ENCODE assay signal across 8 mouse cellular contexts in the genomic region with DNA sequence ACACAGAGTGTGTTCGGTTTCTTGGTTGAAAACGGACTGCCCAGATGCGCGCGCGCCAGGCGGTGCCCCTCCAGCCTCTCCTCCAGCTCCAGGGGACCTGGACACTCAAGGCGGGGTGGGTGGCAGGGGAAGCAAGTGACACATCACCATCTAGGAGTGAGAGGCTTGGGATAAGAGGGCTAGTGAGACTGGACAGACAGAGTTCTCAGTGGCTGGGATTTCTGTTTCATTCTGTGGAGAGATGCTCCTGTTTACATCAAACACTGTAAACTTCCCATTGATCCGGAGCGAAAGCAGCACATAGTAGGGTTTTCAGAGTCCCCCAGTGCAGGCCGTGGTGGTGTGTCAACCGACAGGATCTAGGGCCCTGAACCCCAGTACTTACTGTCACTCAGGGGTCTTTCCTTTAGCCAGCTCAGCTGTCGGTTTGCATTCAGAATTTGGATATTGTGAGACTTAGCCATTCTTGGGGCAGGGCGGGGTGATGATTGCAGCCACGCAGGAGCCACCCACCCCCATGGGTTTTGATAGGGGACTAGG. TPM values are rescaled to one million over a fixed set of nuclear protein-coding genes. Genes with fewer than 3 reads are reported as not detected.
DNase-seq lines count a peak whose midpoint lies in the region; ATAC-seq lines count a peak whose summit lies in the region.

No protein-coding gene starts in this region.

- intact Hi-C loops in heart, postnatal 36 days (cut with DNase I): loop anchor here (2.0 to 10.0 kb wide), 3 partner anchors 32 to 192 kb away; a partner anchor contains a TSS

- peak overlapping the region; percentile 73 for H3K4me3 ChIP-seq in heart, embryonic 15.5 days
- peak overlapping the region; percentile 77 for H3K4me3 ChIP-seq in brown adipose tissue, adult 24 weeks (ENCODE audit: insufficient read depth, low read depth, low read length)
- H3K4me3 ChIP-seq in hindbrain, embryonic 11.5 days (ENCODE audit: low read depth, low read length): peak overlapping the region; percentile 68
- peak overlapping the region; percentile 67 for H3K4me3 ChIP-seq in midbrain, embryonic 11.5 days (ENCODE audit: low read depth, low read length)

- no peak overlapping the region for H3K27ac ChIP-seq in heart, embryonic 15.5 days
- H3K27ac ChIP-seq in brown adipose tissue, adult 24 weeks (replicated peaks; ENCODE audit: low read depth, low read length): no peak overlapping the region
- H3K27ac ChIP-seq in hindbrain, embryonic 11.5 days (ENCODE audit: low read depth, low read length): no peak overlapping the region
- H3K27ac ChIP-seq in midbrain, embryonic 11.5 days (ENCODE audit: low read depth, low read length): no peak overlapping the region

- no peaks in the 10 kb centered on the region for H3K9me3 ChIP-seq in heart, embryonic 15.5 days (replicated peaks)
- no peaks in the 10 kb centered on the region for H3K9me3 ChIP-seq in hindbrain, embryonic 11.5 days (ENCODE audit: control insufficient read depth, low read length)
- H3K9me3 ChIP-seq in midbrain, embryonic 11.5 days (ENCODE audit: control insufficient read depth, low read length): no peaks in the 10 kb centered on the region

- H3K9ac ChIP-seq in heart, embryonic 15.5 days: peak overlapping the region; percentile 79
- peak overlapping the region; percentile 68 for H3K9ac ChIP-seq in hindbrain, embryonic 11.5 days (ENCODE audit: low read depth, low read length)
- H3K9ac ChIP-seq in midbrain, embryonic 11.5 days (ENCODE audit: low read length): peak overlapping the region; percentile 68

- peaks cover 26% of the 10 kb centered on the region for H3K27me3 ChIP-seq in heart, embryonic 15.5 days
- peaks cover 28% of the 10 kb centered on the region for H3K27me3 ChIP-seq in hindbrain, embryonic 11.5 days (ENCODE audit: control insufficient read depth, insufficient read depth, low read length)
- peaks cover 20% of the 10 kb centered on the region for H3K27me3 ChIP-seq in midbrain, embryonic 11.5 days (ENCODE audit: control insufficient read depth, insufficient read depth, low read length)

- ATAC-seq in heart, embryonic 15.5 days (replicated peaks; ENCODE audit: insufficient number of reproducible peaks, insufficient read depth, low FRiP score, low read depth): no peak
- no peak for ATAC-seq in hindbrain, embryonic 11.5 days (ENCODE audit: low FRiP score)
- no peak for ATAC-seq in midbrain, embryonic 11.5 days (ENCODE audit: low FRiP score)

- H3K36me3 ChIP-seq in heart, embryonic 15.5 days: peaks cover 5% of the 10 kb centered on the region
- no peaks in the 10 kb centered on the region for H3K36me3 ChIP-seq in hindbrain, embryonic 11.5 days (ENCODE audit: control insufficient read depth, insufficient read depth, low read length)
- H3K36me3 ChIP-seq in midbrain, embryonic 11.5 days (ENCODE audit: control insufficient read depth, insufficient read depth, low read length): no peaks in the 10 kb centered on the region

- WGBS in heart, embryonic 15.5 days: 18% methylated on average over 15 of the region's 15 CpGs
- WGBS in hindbrain, embryonic 11.5 days: 24% methylated on average over 15 of the region's 15 CpGs
- WGBS in midbrain, embryonic 11.5 days: 21% methylated on average over 15 of the region's 15 CpGs

- H3K4me1 ChIP-seq in heart, embryonic 15.5 days (replicated peaks): peaks cover 29% of the 10 kb centered on the region
- H3K4me1 ChIP-seq in brown adipose tissue, adult 24 weeks (ENCODE audit: control insufficient read depth, insufficient read depth, insufficient read length, low read length): peaks cover 12% of the 10 kb centered on the region; the same call in 1 of the 2 replicates
- H3K4me1 ChIP-seq in hindbrain, embryonic 11.5 days (replicated peaks; ENCODE audit: control insufficient read depth, insufficient read depth, low read length): peaks cover 4% of the 10 kb centered on the region
- H3K4me1 ChIP-seq in midbrain, embryonic 11.5 days (ENCODE audit: control insufficient read depth, insufficient read depth, low read length): peaks cover 22% of the 10 kb centered on the region

- DNase-seq in heart, postnatal 36 days: no peak
- no peak for DNase-seq in hindbrain, embryonic 11.5 days (ENCODE audit: low spot score)
- DNase-seq in midbrain, embryonic 11.5 days (ENCODE audit: low spot score, missing footprints): peak; percentile 74
- no peak for DNase-seq in adrenal gland, adult 8-10 months
- DNase-seq in adipocyte (ENCODE audit: low spot score): no peak
- no peak for DNase-seq in MN1 (ENCODE audit: low spot score)

- peak overlapping the region; percentile 99 for H3K4me2 ChIP-seq in heart, embryonic 15.5 days
- H3K4me2 ChIP-seq in hindbrain, embryonic 11.5 days (replicated peaks; ENCODE audit: low read depth, low read length): peak overlapping the region; percentile 99
- peak overlapping the region; percentile 96 for H3K4me2 ChIP-seq in midbrain, embryonic 11.5 days

RNA-seq across cellular contexts. Expression of a gene that starts 0.9 kb away (rescaled TPM):
- polyA plus RNA-seq in heart, embryonic 15.5 days (2015; fragmentation: Nextera tagmentation; extraction: Ambion mirVana): 17.7 and 22.9 TPM in 2 replicates
- 10 to 100 TPM; 11.2 to 13.0 TPM for total RNA-seq in heart, postnatal 36 days (2021)
- 14.2 and 24.0 TPM in 2 replicates for polyA plus RNA-seq in brown adipose tissue, adult 24 weeks (2012; ENCODE audit: insufficient read depth, insufficient read length, missing spikeins)
- polyA plus RNA-seq in hindbrain, embryonic 11.5 days (2014; fragmentation: Nextera tagmentation; extraction: Ambion mirVana): 24.3 and 27.2 TPM in 2 replicates
- 27.0 and 31.0 TPM in 2 replicates for polyA plus RNA-seq in midbrain, embryonic 11.5 days (2014; fragmentation: Nextera tagmentation; extraction: Ambion mirVana)
- total RNA-seq in adrenal gland, adult 8-10 months (2022): 10 to 100 TPM; 26.0 to 39.4 (median 30.5) TPM

RNA-seq across cellular contexts. Expression of a gene that starts 1.6 kb away (rescaled TPM):
- 0.25 and 0.42 TPM in 2 replicates for polyA plus RNA-seq in heart, embryonic 15.5 days (2015; fragmentation: Nextera tagmentation; extraction: Ambion mirVana)
- total RNA-seq in heart, postnatal 36 days (2021): under 1 TPM; 0.03 to 0.06 TPM
- polyA plus RNA-seq in brown adipose tissue, adult 24 weeks (2012; ENCODE audit: insufficient read depth, insufficient read length, missing spikeins): 0.16 TPM in 1 of 2 replicates, not detected in the other
- polyA plus RNA-seq in hindbrain, embryonic 11.5 days (2014; fragmentation: Nextera tagmentation; extraction: Ambion mirVana): 0.03 and 0.24 TPM in 2 replicates
- 0.11 and 0.45 TPM in 2 replicates for polyA plus RNA-seq in midbrain, embryonic 11.5 days (2014; fragmentation: Nextera tagmentation; extraction: Ambion mirVana)
- under 1 TPM; 0.11 to 0.24 (median 0.18) TPM for total RNA-seq in adrenal gland, adult 8-10 months (2022)

RNA-seq across cellular contexts. Expression of a gene that starts 30.9 kb away (rescaled TPM):
- polyA plus RNA-seq in heart, embryonic 15.5 days (2015; fragmentation: Nextera tagmentation; extraction: Ambion mirVana): 109 and 115 TPM in 2 replicates
- total RNA-seq in heart, postnatal 36 days (2021): 10 to 100 TPM; 66.8 to 82.3 TPM
- 105 and 112 TPM in 2 replicates for polyA plus RNA-seq in brown adipose tissue, adult 24 weeks (2012; ENCODE audit: insufficient read depth, insufficient read length, missing spikeins)
- polyA plus RNA-seq in hindbrain, embryonic 11.5 days (2014; fragmentation: Nextera tagmentation; extraction: Ambion mirVana): 41.4 and 44.6 TPM in 2 replicates
- polyA plus RNA-seq in midbrain, embryonic 11.5 days (2014; fragmentation: Nextera tagmentation; extraction: Ambion mirVana): 43.2 and 46.1 TPM in 2 replicates
- total RNA-seq in adrenal gland, adult 8-10 months (2022): 10 to 100 TPM; 44.2 to 54.7 (median 49.3) TPM

RNA-seq across cellular contexts. Expression of a gene that starts 49.4 kb away (rescaled TPM):
- polyA plus RNA-seq in heart, embryonic 15.5 days (2015; fragmentation: Nextera tagmentation; extraction: Ambion mirVana): 0.62 and 1.4 TPM in 2 replicates
- not detected for total RNA-seq in heart, postnatal 36 days (2021)
- not detected in 2 replicates for polyA plus RNA-seq in brown adipose tissue, adult 24 weeks (2012; ENCODE audit: insufficient read depth, insufficient read length, missing spikeins)
- polyA plus RNA-seq in hindbrain, embryonic 11.5 days (2014; fragmentation: Nextera tagmentation; extraction: Ambion mirVana): 0.32 and 0.36 TPM in 2 replicates
- polyA plus RNA-seq in midbrain, embryonic 11.5 days (2014; fragmentation: Nextera tagmentation; extraction: Ambion mirVana): 0.11 TPM in 2 replicates
- under 1 TPM in 2 of 4 experiments, not detected in 2; 0.16 to 0.63 TPM for total RNA-seq in adrenal gland, adult 8-10 months (2022)
